Mouse (Mus musculus) adrenal gland (tissue): ENCODE results near the gene Akt1.

Source experiments
- intact Hi-C: fragments of 180-260 bp; cut with DNase I; formaldehyde crosslinking; loops from one replicate; pipeline ENCODE4 v1.15.1; 2025

Akt1 gene

DNA sequence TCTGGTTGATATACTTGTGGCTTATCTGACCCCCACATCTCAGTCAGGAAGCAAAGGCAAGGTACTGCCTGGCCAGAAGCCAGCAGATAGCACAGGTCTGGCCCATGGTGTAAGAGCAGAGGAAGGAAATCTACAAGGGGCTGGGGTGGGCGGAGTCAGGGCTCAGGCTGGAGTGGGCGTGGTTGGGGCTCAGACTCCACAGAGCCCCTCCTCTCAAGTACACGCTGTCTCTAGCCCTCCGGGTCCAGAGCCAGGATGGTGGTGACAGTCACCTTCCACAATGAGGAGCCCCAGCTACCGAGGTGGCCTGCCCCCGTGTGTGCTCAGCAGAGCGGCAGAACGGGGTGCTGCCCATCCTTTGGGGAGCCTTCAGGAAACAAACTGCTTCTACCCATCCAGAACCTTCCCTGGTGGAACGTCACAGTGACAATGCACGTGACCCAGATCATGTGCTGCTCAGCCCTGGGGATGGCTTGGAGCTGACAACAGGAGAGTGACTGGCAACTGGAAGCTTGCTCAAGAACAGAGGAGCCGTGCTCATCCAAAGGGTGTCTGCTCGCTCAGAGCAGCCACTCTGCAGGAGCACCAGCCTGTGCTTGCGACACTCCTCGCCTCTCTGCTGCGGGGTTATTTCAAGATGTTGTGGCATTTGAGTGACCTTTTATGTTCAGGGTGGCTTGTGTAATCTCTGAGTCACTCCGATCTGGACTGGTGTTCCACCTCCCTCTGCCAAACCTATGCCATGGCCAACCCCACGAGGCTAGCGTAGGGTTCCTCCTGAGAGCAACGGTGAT, 45.6 kb downstream of the Akt1 start:
- intact Hi-C loops, result no loop called here

DNA sequence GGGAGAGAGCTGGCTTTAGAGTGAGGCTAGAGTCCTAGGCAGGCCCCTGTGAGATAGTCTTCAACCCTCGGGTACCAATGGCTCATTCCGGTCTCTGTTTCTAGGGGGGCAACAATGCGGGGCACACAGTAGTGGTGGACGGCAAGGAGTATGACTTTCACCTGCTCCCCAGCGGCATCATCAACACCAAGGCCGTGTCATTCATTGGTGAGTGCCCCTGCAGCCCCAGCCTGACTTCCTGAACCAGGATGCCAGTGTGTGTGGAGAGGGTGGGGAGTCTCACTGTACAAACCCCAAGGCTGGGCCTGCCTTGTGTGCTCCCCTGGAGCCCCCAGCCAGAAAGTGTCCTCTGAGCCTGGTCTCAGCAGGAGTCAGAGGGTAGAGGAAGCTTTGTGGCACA, 46.5 kb downstream of the Akt1 start:
- intact Hi-C loops, result no loop called here

DNA sequence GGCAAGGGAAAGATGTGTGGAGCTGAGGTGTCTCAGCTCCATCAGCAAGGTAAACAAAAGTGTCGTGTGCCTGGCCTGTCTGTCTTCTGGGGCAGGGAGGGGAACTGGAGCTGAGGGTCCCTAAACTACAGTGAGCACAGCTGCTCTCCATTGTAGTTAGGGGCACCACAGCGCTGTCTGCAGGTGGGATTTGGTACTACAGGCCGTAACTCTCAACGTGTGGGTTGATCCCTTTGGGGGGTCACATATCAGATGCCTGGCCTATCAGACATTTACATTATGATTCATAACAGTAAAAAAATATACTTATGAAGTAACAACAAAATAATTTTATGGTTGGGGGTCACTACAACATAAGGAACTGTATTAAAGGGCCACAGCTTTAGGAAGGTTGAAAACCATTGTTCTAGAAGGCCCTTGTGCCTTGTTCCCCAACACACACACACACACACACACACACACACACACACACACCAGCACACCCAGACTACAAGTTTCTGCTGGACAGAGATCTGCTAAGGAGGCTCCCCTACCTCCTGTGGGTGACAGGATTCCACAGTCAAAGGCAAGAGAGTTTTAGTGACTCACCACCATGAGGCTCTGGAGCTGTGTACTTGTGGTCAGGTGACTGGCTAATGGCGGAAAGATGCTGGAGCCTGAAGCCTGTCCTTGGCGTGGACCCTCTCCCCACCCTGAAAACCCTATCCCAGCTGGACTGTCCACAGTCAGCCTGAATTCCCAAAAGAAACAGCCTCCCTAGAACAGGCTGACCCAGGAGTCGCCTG, 47.4 kb downstream of the Akt1 start:
- intact Hi-C loops, result no loop called here

DNA sequence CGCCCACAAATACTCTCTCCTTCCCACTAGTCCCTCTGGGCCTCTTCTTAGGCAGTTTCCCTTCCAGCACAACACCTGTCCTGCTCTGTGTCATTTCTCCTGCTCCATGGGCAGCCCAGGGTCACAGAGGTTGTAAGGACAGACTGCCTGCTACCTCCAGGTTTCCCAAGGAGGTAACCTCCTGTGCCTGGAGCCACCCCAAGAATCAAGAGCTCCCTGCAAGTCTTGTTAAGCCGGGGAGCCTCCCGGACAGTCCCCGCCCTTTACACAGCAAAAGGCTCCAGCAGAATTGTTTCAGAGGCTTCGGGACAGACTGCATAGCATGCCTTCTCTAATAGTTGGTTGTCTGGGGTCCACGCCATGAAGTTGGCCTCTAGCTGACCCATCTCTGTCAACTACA, 48.2 kb downstream of the Akt1 start:
- intact Hi-C loops, result no loop called here

DNA sequence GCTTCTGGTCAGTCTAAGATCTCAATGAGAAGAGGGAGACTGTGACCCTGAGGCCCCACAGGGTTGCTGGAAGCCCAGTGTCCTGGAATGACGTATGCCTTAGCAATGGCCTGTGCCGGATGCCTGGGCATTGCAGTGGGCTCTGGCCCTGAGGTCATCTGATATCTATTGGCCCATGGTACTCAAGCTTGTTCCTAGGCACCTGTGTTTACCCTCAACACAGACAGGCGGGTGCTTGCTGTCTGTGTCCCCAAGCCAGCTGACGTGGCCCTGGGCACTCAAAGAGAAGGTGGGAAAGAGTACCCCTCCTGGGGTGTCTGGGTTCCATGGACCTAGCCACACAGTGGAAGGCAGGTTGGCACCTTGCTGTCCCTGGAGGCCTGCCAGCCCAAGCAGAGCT, 49.0 kb downstream of the Akt1 start:
- intact Hi-C loops, result no loop called here

DNA sequence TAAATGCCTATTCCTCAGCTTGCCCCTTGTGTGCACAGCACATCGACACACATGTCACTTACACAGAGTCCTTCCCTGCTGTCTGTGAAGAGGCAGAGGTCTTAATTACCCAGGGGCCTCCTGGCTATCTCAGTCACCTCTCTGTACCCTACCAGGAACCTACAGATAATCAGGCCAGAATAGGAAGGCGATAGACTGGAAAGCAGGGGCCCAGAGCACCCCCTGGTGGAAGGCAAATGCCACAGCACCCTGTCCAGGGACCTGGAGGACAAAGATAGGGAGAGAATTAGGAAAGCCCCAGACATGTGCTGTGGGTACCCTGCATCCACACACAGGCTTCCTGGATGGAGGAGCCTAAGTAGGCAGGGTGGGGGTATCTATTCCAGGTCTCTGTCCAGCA, 50.9 kb downstream of the Akt1 start:
- intact Hi-C loops, result loop anchor here (5.0 kb wide), 1 partner anchor 71 kb away; no protein-coding TSS in a partner anchor

DNA sequence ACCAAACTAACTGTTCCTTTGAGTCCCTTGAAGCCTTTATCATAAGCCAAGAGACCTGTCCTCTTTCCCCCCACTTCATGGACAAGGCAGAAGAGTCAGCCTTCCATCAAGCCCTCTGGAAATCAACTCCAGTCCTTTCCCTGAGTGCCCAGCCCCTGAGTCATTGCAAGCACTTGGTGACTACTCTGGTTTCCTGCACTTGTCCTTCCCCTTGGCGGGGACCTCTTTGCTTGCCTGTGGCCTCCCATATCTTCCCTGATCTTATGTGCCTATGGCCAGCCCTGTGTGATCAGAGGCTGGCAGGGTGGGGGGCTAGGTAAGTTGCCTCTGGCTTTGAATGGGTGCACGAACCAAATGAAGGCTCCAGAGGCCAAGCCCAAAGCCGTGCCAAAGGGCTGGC, 52.8 kb downstream of the Akt1 start:
- intact Hi-C loops, result loop anchor here (5.0 kb wide), 1 partner anchor 70 kb away; no protein-coding TSS in a partner anchor

DNA sequence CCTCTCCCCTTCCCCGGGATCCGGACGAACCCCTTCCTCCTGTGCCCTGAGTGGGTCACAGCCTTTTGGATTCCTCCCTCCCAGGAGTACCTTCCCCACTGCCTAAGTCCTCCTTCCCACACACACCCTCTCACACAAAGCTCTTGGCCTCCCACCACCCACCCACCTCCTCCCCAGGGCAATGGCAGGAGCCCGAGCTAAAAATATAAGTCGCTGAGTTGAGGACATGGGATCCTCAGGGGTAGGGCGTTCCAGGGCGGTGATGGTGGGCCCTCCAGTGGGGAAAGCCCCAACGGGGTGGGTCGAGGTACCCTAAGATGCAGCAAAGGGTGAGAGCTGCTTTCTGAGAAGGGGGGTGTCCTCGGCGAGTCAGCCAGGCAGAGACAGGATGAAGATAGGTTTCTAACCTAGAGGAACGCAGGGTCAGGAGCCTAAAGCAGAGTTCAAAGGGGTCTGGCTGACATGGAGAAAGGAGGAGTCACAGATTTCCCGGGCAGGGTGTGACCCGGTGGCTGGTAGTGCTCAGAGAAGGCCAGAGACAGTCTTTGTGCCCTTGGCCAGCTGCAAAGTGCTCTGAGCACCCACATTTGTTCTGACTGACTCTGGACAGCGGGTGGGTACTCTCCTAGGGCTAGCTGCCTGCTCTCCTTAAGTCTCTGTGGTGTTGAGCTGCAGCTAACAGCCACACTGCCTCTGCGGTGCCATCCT, 54.2 kb downstream of the Akt1 start:
- intact Hi-C loops, result loop anchor here (5.0 kb wide), 1 partner anchor 68 kb away; no protein-coding TSS in a partner anchor

DNA sequence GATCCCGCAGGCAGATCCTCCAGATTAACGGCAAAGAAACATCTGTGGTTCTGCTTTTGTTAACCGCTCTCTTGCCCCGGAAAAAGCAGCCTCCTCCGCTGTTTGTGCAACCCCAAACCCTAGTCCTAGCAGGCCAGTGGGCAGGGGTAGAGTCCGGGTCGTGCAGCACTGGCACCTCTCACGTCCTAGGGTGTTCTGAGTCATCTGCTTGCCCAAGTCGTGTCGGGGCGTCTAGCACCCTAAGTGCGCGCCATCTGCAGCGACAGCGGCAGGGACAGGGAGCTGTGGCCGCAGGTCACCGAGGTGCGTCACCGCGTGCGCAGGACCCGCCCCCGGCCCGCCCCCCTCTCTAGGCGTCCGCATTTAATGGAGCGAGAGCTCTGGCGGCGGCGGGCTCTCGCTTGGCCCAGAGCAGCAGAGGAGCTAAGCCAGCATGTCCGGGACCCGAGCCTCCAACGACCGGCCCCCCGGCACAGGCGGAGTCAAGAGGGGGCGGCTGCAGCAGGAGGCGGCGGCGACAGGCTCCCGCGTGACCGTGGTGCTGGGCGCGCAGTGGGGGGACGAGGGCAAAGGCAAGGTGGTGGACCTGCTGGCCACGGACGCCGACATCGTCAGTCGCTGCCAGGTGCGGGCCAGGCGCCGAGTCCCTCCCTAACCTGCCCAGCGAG, 54.9 kb downstream of the Akt1 start, which contains the start of gene Adssl1:
TSS of gene Adssl1 (plus strand) at position 360 of the 668 bp plus-strand sequence.
- intact Hi-C loops, result loop anchor here (5.0 kb wide), 1 partner anchor 68 kb away; no protein-coding TSS in a partner anchor

DNA sequence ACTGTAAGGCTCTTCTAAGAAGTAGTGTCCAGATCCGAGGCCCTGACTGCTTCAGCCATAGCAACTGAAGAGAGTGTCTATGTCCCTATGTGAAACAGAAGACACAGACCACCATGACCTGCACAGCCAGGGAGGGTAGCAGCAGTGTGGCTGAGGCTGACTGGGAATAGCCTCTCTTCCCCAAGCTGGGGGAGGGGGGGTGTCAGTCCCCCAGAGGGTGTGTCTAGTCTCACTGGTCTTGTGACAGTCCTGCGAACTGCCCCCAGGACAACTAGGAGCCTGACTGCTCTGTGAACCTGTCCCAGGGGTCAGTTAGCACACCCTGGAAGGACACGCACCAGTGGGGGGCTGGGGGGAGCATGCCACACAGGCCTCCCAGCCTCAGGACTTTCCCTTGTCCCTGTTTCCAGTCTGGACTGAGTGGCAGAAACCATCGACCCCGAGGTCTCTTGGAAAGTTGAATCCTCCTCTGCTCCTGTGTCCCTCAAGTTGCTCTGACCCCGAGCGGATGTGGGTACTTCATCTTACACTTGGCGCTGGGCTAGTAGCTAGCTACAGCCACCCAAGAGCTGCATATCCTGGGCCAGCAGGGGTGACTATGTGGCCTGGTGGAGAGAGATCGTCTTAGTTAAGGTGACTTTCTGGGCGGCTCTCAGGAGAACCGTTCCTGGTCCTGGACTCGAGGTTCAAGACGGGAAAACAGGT, 55.6 kb downstream of the Akt1 start:
- intact Hi-C loops, result no loop called here

DNA sequence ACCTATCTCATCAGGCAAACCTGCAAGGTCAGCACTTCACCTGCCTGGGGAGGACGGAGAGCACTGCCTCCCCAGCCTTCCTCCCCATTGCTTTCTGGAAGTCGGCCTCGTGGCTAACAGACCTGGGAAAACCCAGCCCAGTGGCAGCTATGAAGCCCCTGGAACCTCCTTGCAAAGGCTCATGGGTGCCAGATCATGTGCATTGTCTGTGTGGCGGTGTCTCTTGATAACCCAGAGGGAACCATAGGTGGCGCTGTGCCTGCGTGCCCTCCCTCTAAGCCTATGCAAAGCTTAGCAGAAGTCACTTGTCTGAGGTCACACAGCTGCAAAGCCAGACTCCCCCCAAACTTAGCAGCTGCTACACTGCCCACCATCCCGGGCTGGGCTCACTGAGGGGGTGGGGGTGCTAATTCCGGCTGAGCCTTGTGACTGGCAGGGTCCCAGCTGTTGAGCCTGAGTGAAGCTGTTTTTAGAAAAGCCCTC, 56.7 kb downstream of the Akt1 start:
- intact Hi-C loops, result no loop called here

DNA sequence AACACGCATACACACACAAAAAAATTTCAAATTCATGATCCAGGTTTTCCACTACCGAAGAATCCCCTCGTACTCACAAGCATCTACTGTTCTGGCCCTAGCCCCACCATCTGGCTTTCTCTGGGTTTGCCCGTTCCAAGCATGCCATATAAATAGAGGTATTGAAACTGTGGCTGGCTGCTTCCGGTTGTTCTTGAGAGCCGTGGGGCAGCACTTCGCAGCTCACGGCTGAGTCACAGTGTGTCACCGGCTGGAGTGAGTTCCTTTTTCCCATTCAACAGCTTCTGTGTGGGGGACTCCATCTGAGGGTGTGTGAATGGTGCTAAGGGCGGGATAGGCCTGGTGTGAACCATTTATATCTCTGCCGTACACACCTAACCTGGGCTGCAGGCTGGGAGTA, 57.5 kb downstream of the Akt1 start:
- intact Hi-C loops, result no loop called here

DNA sequence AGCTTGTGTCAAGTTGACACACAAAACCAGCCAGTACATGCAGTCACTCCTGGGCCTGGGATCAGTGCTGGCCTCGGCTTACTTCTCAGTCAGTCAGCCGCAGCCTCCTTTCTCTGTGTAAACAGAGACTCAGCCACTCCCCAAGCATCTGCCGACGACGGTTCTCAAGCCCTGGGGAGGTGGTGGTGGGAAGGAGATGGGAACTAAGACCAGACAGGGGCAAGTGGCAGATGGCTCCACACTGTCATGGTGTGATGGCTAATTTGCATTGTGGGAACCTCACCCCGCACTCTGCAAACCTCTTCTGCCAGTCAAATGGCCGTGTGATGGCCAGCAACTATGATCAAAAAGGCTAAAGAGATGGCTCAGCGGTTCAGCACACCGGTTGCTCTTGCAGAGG, 58.0 kb downstream of the Akt1 start:
- intact Hi-C loops, result no loop called here

DNA sequence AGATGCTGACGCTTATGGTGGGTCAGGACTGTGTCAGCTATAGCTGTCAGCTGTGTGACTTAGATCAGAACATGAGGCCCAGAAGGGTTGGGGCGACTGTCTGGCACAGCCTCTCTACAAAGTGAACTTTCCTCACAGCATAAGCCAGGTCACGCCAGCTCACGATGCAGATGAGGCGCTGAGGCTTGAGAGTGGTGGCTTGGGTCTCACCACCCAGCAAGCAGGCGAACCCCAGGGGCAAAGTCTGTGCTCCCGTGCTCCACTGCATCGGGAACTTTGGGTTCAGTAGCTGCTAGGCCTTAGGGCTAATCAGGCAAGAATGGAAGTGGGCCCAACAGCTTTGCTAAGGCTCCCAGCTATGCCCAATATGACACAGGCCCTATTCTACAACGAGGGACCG, 65.7 kb downstream of the Akt1 start:
- intact Hi-C loops, result no loop called here

DNA sequence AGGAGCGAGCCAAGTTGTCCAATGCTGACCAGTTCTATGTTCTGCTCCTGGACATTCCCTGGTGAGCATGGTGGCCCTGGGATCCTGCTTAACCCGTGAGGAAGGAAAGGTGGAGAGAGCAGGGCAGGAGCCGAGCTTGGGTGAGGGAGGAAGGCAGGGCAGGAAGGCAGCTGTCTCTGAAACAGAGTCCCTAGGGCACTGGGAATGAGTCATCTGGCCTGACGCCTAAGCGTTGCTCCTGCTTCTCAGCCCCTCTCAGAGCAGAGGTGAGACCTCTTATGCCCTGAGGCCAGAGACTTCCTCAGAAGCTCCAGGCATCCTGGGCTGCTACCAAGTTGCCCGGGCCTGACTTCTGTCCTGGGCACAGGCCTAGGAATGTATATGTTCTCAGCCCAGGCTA, 67.7 kb downstream of the Akt1 start:
- intact Hi-C loops, result no loop called here

DNA sequence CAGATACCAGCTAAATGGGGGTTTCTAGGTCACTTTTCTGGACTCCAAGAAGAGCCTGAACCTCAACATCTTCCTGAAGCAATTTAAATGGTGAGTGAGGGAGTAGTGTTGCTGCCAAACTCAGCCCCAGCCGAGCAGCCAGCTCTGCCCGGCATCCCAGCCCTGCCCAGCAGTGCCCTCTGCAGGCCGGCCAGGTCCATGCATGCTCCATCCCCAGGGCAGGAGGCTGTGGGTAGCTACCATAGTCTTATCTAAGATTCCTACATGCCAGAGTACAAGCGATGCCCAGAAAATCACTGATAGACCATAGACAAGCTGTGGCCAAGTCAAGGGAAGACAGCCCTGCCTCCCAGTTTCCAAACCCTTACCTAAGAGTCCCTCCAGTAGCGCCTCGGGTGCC, 68.9 kb downstream of the Akt1 start:
- intact Hi-C loops, result loop anchor here (1.0 kb wide), 1 partner anchor 53 kb away; no protein-coding TSS in a partner anchor

DNA sequence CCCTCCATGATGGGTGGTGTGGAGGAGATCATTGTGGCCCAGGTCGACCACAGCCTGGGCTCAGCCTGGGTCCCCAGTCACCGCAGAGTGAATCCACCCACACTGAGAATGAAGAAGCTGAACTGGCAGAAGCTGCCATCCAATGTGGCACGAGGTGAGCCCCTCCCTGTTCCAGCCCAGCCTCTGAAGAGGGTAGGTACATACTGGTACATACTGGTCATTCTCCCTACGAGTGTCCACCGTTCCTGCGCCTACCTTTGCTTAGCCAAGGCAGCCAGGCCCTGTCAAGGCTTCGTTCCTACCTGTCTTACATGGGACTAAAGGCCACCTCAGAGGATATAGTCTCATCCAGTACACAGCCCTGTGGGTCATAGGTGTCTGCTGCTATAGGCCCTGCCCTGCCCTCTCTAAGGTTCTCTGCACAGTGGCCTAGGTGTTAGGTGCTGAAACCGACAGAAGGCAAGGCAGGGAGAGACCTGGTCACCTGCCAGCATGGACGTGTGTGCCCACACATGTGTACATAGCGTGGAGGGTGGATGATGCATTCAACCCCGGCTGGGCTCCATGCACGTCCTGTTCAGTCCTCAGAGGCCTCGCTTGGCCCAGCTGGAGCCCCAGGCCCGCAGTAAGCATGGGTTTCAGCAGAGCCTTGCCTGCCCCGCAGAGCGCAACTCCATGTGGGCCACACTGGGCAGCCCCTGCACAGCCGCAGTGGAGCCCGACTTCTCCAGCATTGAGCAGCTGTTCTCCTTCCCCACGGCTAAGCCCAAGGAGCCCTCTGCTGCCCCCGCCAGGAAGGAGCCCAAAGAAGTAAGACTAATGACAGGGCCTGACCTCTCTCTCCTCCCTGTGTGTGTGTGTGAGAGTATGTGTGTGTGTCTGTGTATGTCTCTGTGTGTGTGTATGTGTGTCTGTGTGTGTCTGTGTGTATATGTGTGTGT, 69.7 kb downstream of the Akt1 start:
- intact Hi-C loops, result loop anchor here (1.0 kb wide), 1 partner anchor 53 kb away; no protein-coding TSS in a partner anchor

DNA sequence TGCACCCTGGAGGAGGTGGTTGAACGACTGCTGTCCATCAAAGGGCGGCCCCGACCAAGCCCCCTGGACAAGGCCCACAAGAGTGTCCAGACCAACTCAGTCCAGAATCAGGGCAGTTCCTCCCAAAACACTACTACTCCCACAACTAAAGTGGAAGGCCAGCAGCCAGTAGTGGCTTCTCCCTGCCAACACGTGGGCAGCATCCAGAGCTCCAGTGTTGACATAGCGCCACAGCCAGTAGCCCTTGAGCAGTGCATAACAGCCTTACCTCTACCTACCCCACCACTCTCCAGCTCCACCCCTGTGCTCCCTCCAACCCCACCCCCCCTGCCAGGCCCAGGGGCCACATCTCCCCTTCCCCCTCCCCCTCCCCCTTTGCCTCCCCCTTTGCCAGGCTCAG, 70.7 kb downstream of the Akt1 start:
- intact Hi-C loops, result no loop called here
